Comparison of ENCODE assay signal across 31 mouse cellular contexts in the genomic region with DNA sequence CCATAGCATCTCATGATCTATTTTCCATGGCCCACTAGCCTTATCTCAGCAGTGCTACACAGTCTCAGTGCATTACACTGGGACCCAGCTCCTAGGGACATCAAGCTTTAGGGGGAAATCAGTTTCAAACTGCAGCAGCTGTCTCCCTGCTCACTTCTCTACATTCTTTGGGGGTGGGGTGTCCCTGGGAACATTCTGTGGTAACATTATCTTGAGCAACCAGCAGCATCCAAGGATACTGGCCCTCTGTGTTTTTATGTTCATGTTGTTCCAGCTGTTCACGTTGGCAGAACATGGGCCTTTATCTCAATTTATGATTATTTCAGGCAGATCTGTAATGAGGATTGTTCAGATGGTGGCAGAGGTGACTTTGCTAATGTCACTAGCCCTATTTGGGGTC.
A peak's percentile ranks its signal among the peaks of the same experiment; 100 is the strongest.
DNase-seq lines count a peak whose midpoint lies in the region; ATAC-seq and TF ChIP-seq lines count a peak whose summit lies in the region.
"Had no signal": no experiment of that assay in that cellular context is flagged by ENCODE, and none has a peak within 500 bp of the region (broad histone marks: within the 10 kb centered on the region; RNA-seq: fewer than 3 reads in every experiment).

No protein-coding gene starts in this region.

- H3K9me3 ChIP-seq in kidney, postnatal 0 days (replicated peaks; ENCODE audit: low read length) = no peaks in the 10 kb centered on the region
- H3K9me3 ChIP-seq in hindbrain, embryonic 13.5 days = no peaks in the 10 kb centered on the region
- H3K9me3 ChIP-seq: forebrain, embryonic 13.5 days; hindbrain, embryonic 15.5 days; kidney, embryonic 15.5 days; midbrain, embryonic 12.5 days; neural tube, embryonic 13.5 days had no signal

- no peak overlapping the region for H3K4me2 ChIP-seq in kidney, postnatal 0 days (ENCODE audit: low read length)
- H3K4me2 ChIP-seq in hindbrain, embryonic 13.5 days = no peak overlapping the region
- H3K4me2 ChIP-seq: forebrain, embryonic 13.5 days; heart, embryonic 11.5 days; hindbrain, embryonic 15.5 days; kidney, embryonic 15.5 days; lung, embryonic 14.5 days; midbrain, embryonic 12.5 days; neural tube, embryonic 13.5 days had no signal

- 0 out of 2 replicates have a peak, but pooled peaks cover 6% of the 10 kb centered on the region for H3K4me1 ChIP-seq in kidney, postnatal 0 days (replicated peaks; ENCODE audit: insufficient read depth, low read length)
- peaks cover 15% of the 10 kb centered on the region for H3K4me1 ChIP-seq in hindbrain, embryonic 13.5 days (replicated peaks)
- H3K4me1 ChIP-seq: megakaryocyte, embryonic 14.5 days; midbrain, embryonic 12.5 days had no signal

- H3K4me3 ChIP-seq in kidney, postnatal 0 days (replicated peaks; ENCODE audit: low read depth, low read length) = no peak overlapping the region
- H3K4me3 ChIP-seq in hindbrain, embryonic 13.5 days = no peak overlapping the region
- H3K4me3 ChIP-seq: forebrain, embryonic 13.5 days; hindbrain, embryonic 15.5 days; kidney, embryonic 15.5 days; layer of hippocampus, adult 2 months; megakaryocyte, embryonic 14.5 days; midbrain, embryonic 12.5 days; neural tube, embryonic 13.5 days had no signal

- H3K27me3 ChIP-seq in kidney, postnatal 0 days (ENCODE audit: insufficient read depth, low read length) = no peaks in the 10 kb centered on the region
- no peaks in the 10 kb centered on the region for H3K27me3 ChIP-seq in hindbrain, embryonic 13.5 days
- H3K27me3 ChIP-seq: forebrain, embryonic 13.5 days; hindbrain, embryonic 15.5 days; kidney, embryonic 15.5 days; megakaryocyte, embryonic 14.5 days; midbrain, embryonic 12.5 days; neural tube, embryonic 13.5 days; Patski had no signal

- no peak overlapping the region for H3K27ac ChIP-seq in kidney, postnatal 0 days
- no peak overlapping the region for H3K27ac ChIP-seq in hindbrain, embryonic 13.5 days
- H3K27ac ChIP-seq: forebrain, embryonic 13.5 days; hindbrain, embryonic 15.5 days; kidney, embryonic 15.5 days; layer of hippocampus, adult 2 months; liver, embryonic 14.5 days; midbrain, embryonic 12.5 days; neural tube, embryonic 13.5 days had no signal

- peak; percentile 9 to 36 for DNase-seq in adrenal gland, adult (ENCODE audit: inconsistent age in 2 of 2, low spot score in 1 of 2)
- no peak for DNase-seq in adrenal gland, postnatal 14 days
- peak; percentile 39 for DNase-seq in kidney, postnatal 0 days (ENCODE audit: low spot score)
- no peak for DNase-seq in kidney, adult 9 months
- peak; percentile 15 for DNase-seq in ovary, adult 18-20 months (ENCODE audit: low spot score)
- DNase-seq in ovary, postnatal 14 days (ENCODE audit: low spot score) = no peak
- DNase-seq in layer of hippocampus, postnatal 14 days (ENCODE audit: low spot score in 2 of 2) = no peak
- DNase-seq: cerebellum, adult 2 months; gastrocnemius, postnatal 10 days; heart, postnatal 36 days; kidney, adult 11 months; kidney, postnatal 36 days; liver; retina, postnatal 1 day; right cerebral cortex, postnatal 14 days; thymus, adult 18-20 months; thymus, postnatal 36 days had no signal

- H3K36me3 ChIP-seq in kidney, postnatal 0 days (ENCODE audit: insufficient read depth, low read length) = no peaks in the 10 kb centered on the region
- H3K36me3 ChIP-seq in hindbrain, embryonic 13.5 days = no peaks in the 10 kb centered on the region
- H3K36me3 ChIP-seq: G1E; hindbrain, embryonic 15.5 days; kidney, embryonic 15.5 days; midbrain, embryonic 12.5 days; neural tube, embryonic 13.5 days had no signal

- ATAC-seq in kidney, postnatal 0 days (replicated peaks; ENCODE audit: low FRiP score, low read depth) = no peak
- ATAC-seq in hindbrain, embryonic 13.5 days (ENCODE audit: low FRiP score) = no peak
- ATAC-seq: forebrain, embryonic 13.5 days; inflammation-experienced regulatory T-cells, adult 6 months; Patski had no signal

- 43% methylated on average over 1 of the region's 1 CpGs for WGBS in kidney, postnatal 0 days
- WGBS in hindbrain, embryonic 13.5 days = 78% methylated on average over 1 of the region's 1 CpGs

- H3K9ac ChIP-seq in kidney, postnatal 0 days (ENCODE audit: low read depth, low read length) = no peak overlapping the region
- no peak overlapping the region for H3K9ac ChIP-seq in hindbrain, embryonic 13.5 days
- H3K9ac ChIP-seq: forebrain, embryonic 13.5 days; hindbrain, embryonic 15.5 days; kidney, embryonic 15.5 days; liver, embryonic 14.5 days; lung, embryonic 14.5 days; midbrain, embryonic 12.5 days; neural tube, embryonic 13.5 days had no signal

- TF ChIP-seq CTCF in kidney, postnatal 0 days (IDR thresholded peaks at IDR 0.05; ENCODE audit: low read depth) = no peak

Comparison
In these comparisons a context has a peak if more than half of its experiments do, and no peak if none do; other contexts are left out.
1. DNase-seq: peak in adrenal gland, adult (2 of 2), kidney, postnatal 0 days (single experiment) and ovary, adult 18-20 months (single experiment); none in adrenal gland, postnatal 14 days (single experiment), kidney, adult 9 months (single experiment), ovary, postnatal 14 days (single experiment) and layer of hippocampus, postnatal 14 days (0 of 2).